ENCODE assay signal across 24 mouse cellular contexts in genomic region chr16:71243065-71243464, GRCm38 (mm10).
DNase-seq lines count a peak whose midpoint lies in the region; ATAC-seq and TF ChIP-seq lines count a peak whose summit lies in the region.
"Had no signal": no experiment of that assay in that cellular context is flagged by ENCODE, and none has a peak within 500 bp of the region (broad histone marks: within the 10 kb centered on the region; RNA-seq: fewer than 3 reads in every experiment).

No protein-coding gene starts in this region.

- 0 out of 2 replicates have a peak, but pooled peaks have one; percentile 54 for ATAC-seq in forebrain, embryonic 13.5 days
- ATAC-seq in forebrain, postnatal 0 days: no peak
- peak; percentile 73 for ATAC-seq in forebrain, embryonic 16.5 days
- ATAC-seq: inflammation-experienced regulatory T-cells, adult 6 months; intestine, embryonic 16.5 days; Patski had no signal

- H3K4me3 ChIP-seq in forebrain, embryonic 13.5 days: no peak overlapping the region
- H3K4me3 ChIP-seq in forebrain, postnatal 0 days (ENCODE audit: low read depth, low read length): no peak overlapping the region
- no peak overlapping the region for H3K4me3 ChIP-seq in forebrain, embryonic 16.5 days (replicated peaks; ENCODE audit: low read length)
- H3K4me3 ChIP-seq in forebrain, embryonic 10.5 days: no peak overlapping the region
- H3K4me3 ChIP-seq: embryonic facial prominence, embryonic 12.5 days; embryonic facial prominence, embryonic 15.5 days; heart, adult 2 months; heart, embryonic 10.5 days; hindbrain, embryonic 12.5 days; hindbrain, embryonic 15.5 days had no signal

- no peak overlapping the region for H3K27ac ChIP-seq in forebrain, embryonic 13.5 days
- H3K27ac ChIP-seq in forebrain, postnatal 0 days (ENCODE audit: low read depth, low read length): no peak overlapping the region
- no peak overlapping the region for H3K27ac ChIP-seq in forebrain, embryonic 16.5 days (ENCODE audit: low read length)
- H3K27ac ChIP-seq in forebrain, embryonic 10.5 days: no peak overlapping the region
- H3K27ac ChIP-seq: embryonic facial prominence, embryonic 12.5 days; embryonic facial prominence, embryonic 15.5 days; heart, adult 2 months; heart, embryonic 10.5 days; hindbrain, embryonic 12.5 days; hindbrain, embryonic 15.5 days had no signal

- H3K4me2 ChIP-seq in forebrain, embryonic 13.5 days: no peak overlapping the region
- no peak overlapping the region for H3K4me2 ChIP-seq in forebrain, postnatal 0 days (ENCODE audit: low read depth)
- no peak overlapping the region for H3K4me2 ChIP-seq in forebrain, embryonic 16.5 days (ENCODE audit: low read length)
- H3K4me2 ChIP-seq: embryonic facial prominence, embryonic 12.5 days; embryonic facial prominence, embryonic 15.5 days; hindbrain, embryonic 12.5 days; hindbrain, embryonic 15.5 days had no signal

- no peak for TF ChIP-seq CTCF in forebrain, postnatal 0 days (IDR thresholded peaks at IDR 0.05; ENCODE audit: low read depth)

- peaks cover 8% of the 10 kb centered on the region; the same call in 1 of the 2 replicates for H3K4me1 ChIP-seq in forebrain, embryonic 13.5 days
- no peaks in the 10 kb centered on the region for H3K4me1 ChIP-seq in forebrain, postnatal 0 days (ENCODE audit: insufficient read depth)
- no peaks in the 10 kb centered on the region; the same call in 1 of the 2 replicates for H3K4me1 ChIP-seq in forebrain, embryonic 16.5 days (replicated peaks; ENCODE audit: control insufficient read depth, insufficient read depth, low read length)
- H3K4me1 ChIP-seq in forebrain, embryonic 10.5 days: no peaks in the 10 kb centered on the region
- H3K4me1 ChIP-seq: embryonic facial prominence, embryonic 12.5 days; embryonic facial prominence, embryonic 15.5 days; heart, embryonic 10.5 days; hindbrain, embryonic 12.5 days had no signal

- no peaks in the 10 kb centered on the region for H3K36me3 ChIP-seq in forebrain, embryonic 13.5 days (ENCODE audit: poor library complexity, severe bottlenecking)
- H3K36me3 ChIP-seq in forebrain, postnatal 0 days (ENCODE audit: insufficient read depth): no peaks in the 10 kb centered on the region
- no peaks in the 10 kb centered on the region for H3K36me3 ChIP-seq in forebrain, embryonic 16.5 days (ENCODE audit: control insufficient read depth, insufficient read depth)
- no peaks in the 10 kb centered on the region for H3K36me3 ChIP-seq in forebrain, embryonic 10.5 days (replicated peaks)
- H3K36me3 ChIP-seq: embryonic facial prominence, embryonic 12.5 days; embryonic facial prominence, embryonic 15.5 days; heart, embryonic 10.5 days; hindbrain, embryonic 12.5 days; hindbrain, embryonic 15.5 days had no signal

- no peak overlapping the region for H3K9ac ChIP-seq in forebrain, embryonic 13.5 days
- H3K9ac ChIP-seq in forebrain, postnatal 0 days: no peak overlapping the region
- H3K9ac ChIP-seq in forebrain, embryonic 16.5 days (replicated peaks; ENCODE audit: low read depth, low read length): no peak overlapping the region
- H3K9ac ChIP-seq: embryonic facial prominence, embryonic 12.5 days; embryonic facial prominence, embryonic 15.5 days; hindbrain, embryonic 12.5 days; hindbrain, embryonic 15.5 days had no signal

- H3K9me3 ChIP-seq in forebrain, embryonic 13.5 days (replicated peaks): no peaks in the 10 kb centered on the region
- H3K9me3 ChIP-seq in forebrain, postnatal 0 days (ENCODE audit: low read length): no peaks in the 10 kb centered on the region
- no peaks in the 10 kb centered on the region for H3K9me3 ChIP-seq in forebrain, embryonic 16.5 days (ENCODE audit: control insufficient read depth, low read length)
- no peaks in the 10 kb centered on the region for H3K9me3 ChIP-seq in forebrain, embryonic 10.5 days
- H3K9me3 ChIP-seq: embryonic facial prominence, embryonic 12.5 days; embryonic facial prominence, embryonic 15.5 days; heart, embryonic 10.5 days; hindbrain, embryonic 12.5 days; hindbrain, embryonic 15.5 days had no signal

- DNase-seq in forebrain, postnatal 0 days: no peak
- DNase-seq in forebrain, embryonic 10.5 days (ENCODE audit: extremely low spot score, low spot score): no peak
- peak; percentile 24 for DNase-seq in retina, postnatal 1 day
- no peak for DNase-seq in retina, embryonic 14.5 days (ENCODE audit: low spot score)
- DNase-seq: adrenal gland, postnatal 10 days; adrenal gland, postnatal 36 days; cerebellum, adult 11 months; cerebellum, adult 2 months; cerebellum, adult 9-11 months; cerebellum, postnatal 25 days; gastrocnemius, postnatal 10 days; gastrocnemius, postnatal 36 days; heart, adult 2 months; kidney, adult 18-20 months had no signal

- H3K27me3 ChIP-seq in forebrain, embryonic 13.5 days: no peaks in the 10 kb centered on the region
- H3K27me3 ChIP-seq in forebrain, postnatal 0 days (ENCODE audit: insufficient read depth, low read length): no peaks in the 10 kb centered on the region
- H3K27me3 ChIP-seq in forebrain, embryonic 16.5 days (replicated peaks; ENCODE audit: control insufficient read depth, insufficient read depth, low read length): no peaks in the 10 kb centered on the region
- no peaks in the 10 kb centered on the region for H3K27me3 ChIP-seq in forebrain, embryonic 10.5 days (ENCODE audit: poor library complexity, severe bottlenecking)
- H3K27me3 ChIP-seq: embryonic facial prominence, embryonic 12.5 days; embryonic facial prominence, embryonic 15.5 days; hindbrain, embryonic 12.5 days; hindbrain, embryonic 15.5 days; Patski had no signal
